Mouse (Mus musculus): ENCODE measurements at regions not wholly inside any gene's neighbourhood (a gene's known extent, or its start where the extent isn't known, plus 50 kb on each side); places are given as distances from the start of the nearest gene placed in this dataset.

DNA sequence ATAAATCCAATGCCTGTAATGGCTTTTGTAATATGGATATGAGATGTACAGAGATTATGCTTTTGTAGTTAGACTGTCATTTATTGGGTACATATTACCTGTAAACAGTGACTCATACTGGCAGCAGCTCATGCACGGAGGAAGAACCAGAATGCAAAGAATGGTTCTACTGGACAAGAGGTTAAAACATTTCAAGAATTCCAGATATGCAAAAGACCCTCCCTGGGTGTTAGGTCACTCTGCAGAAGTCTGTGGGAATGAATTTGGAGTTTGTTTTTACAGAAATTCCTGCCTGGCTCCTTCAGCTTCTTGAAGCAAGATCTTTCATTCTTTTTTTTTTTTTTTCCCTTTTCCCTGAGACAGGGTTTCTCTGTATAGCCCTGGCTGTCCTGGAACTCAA is 276.7 kb downstream of the Wdr20rt start:
- DNase-seq (ENCODE audit: low spot score), result no peak
- 60% methylated on average over 1 of the region's 1 CpGs for WGBS

DNA sequence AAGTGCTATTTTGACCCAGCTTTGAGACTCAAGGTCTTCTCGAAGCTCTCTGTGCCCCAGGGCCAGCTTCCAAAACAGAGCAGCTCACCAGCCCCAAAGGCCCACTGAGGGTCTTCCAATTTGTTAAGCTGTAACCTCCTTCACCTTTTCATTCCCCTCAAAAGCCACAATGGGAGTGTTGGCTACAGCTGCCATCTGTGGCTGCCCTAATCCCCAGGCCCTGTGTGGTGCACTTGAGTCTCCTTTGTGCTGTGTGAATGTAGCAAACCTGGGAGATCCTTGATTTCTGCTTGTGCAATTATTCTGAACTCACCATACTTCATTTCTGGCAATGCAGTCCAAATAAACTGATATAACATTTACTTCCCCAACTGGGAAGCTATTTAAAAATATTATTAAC is 287.8 kb downstream of the Wdr20rt start:
- 86% methylated on average over 1 of the region's 1 CpGs for WGBS
- DNase-seq (ENCODE audit: low spot score), result no peak
- Histone ChIP-seq H3K4me1 (ENCODE audit: control insufficient read depth, insufficient read depth, low read length) (no peaks in the 10 kb centered on the region), H3K9me3 (ENCODE audit: control insufficient read depth, low read length) (no peaks in the 10 kb centered on the region), H3K4me2 (replicated peaks; ENCODE audit: low read depth, low read length, severe bottlenecking) (no peak overlapping the region), H3K27me3 (ENCODE audit: control insufficient read depth, insufficient read depth, low read length) (no peaks in the 10 kb centered on the region), H3K9ac (ENCODE audit: low read depth, low read length, severe bottlenecking) (no peak overlapping the region), H3K36me3 (ENCODE audit: control insufficient read depth, insufficient read depth, low read length) (no peaks in the 10 kb centered on the region), H3K27ac (replicated peaks; ENCODE audit: low read depth, low read length) (no peak overlapping the region), H3K4me3 (replicated peaks; ENCODE audit: low read length) (no peak overlapping the region)
- no peak for TF ChIP-seq POLR2A (IDR thresholded peaks at IDR 0.05; ENCODE audit: borderline replicate concordance, extremely low read depth, insufficient read depth, insufficient read length)
- no peak for ATAC-seq (ENCODE audit: low FRiP score, low read depth)

More for the DNA sequence above, 276.7 kb downstream of the Wdr20rt start:
- no peak for TF ChIP-seq POLR2A (IDR thresholded peaks at IDR 0.05; ENCODE audit: borderline replicate concordance, extremely low read depth, insufficient read depth, insufficient read length)
- no peaks in the 10 kb centered on the region for H3K27me3 ChIP-seq (ENCODE audit: control insufficient read depth, insufficient read depth, low read length)
- no peak overlapping the region for H3K27ac ChIP-seq (replicated peaks; ENCODE audit: low read depth, low read length)
- no peak overlapping the region for H3K4me3 ChIP-seq (replicated peaks; ENCODE audit: low read length)
- ATAC-seq (ENCODE audit: low FRiP score, low read depth), result no peak
- no peaks in the 10 kb centered on the region for H3K9me3 ChIP-seq (ENCODE audit: control insufficient read depth, low read length)
- H3K36me3 ChIP-seq (ENCODE audit: control insufficient read depth, insufficient read depth, low read length), result no peaks in the 10 kb centered on the region
- no peak overlapping the region for H3K4me2 ChIP-seq (replicated peaks; ENCODE audit: low read depth, low read length, severe bottlenecking)
- no peaks in the 10 kb centered on the region for H3K4me1 ChIP-seq (ENCODE audit: control insufficient read depth, insufficient read depth, low read length)
- H3K9ac ChIP-seq (ENCODE audit: low read depth, low read length, severe bottlenecking), result no peak overlapping the region

DNA sequence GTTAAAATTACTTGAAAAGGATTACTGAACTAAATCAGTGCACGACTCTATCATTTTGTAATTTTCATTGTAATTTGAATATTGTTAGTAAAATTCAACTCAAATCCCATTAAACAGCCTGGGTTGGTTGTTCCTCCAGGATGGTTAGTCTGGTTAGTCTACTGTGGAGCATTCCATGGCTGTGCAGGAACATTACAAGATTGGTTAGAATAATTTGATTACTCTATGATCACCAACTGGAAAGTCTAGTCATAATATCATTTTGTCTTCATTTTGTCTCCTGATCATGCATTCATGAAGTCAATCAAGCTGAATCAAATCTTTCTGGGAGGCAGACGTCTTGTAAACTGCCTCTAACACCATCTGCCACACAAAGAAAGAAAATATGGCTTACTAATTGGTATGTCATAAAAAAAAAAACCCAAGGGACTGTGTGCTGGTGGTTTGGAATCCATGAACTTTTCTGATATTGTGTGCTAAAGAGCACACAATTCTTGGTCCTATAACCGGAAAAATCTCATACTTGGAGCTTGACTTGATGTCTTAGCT is 308.9 kb downstream of the Wdr20rt start:
- no peaks in the 10 kb centered on the region for H3K27me3 ChIP-seq (ENCODE audit: control insufficient read depth, insufficient read depth, low read length)
- no peak overlapping the region for H3K9ac ChIP-seq (ENCODE audit: low read depth, low read length, severe bottlenecking)
- no peak for DNase-seq (ENCODE audit: low spot score)
- TF ChIP-seq POLR2A (IDR thresholded peaks at IDR 0.05; ENCODE audit: borderline replicate concordance, extremely low read depth, insufficient read depth, insufficient read length), result no peak
- WGBS, result 71% methylated on average over 3 of the region's 3 CpGs
- no peaks in the 10 kb centered on the region for H3K36me3 ChIP-seq (ENCODE audit: control insufficient read depth, insufficient read depth, low read length)
- ATAC-seq (ENCODE audit: low FRiP score, low read depth), result no peak
- no peak overlapping the region for H3K27ac ChIP-seq (replicated peaks; ENCODE audit: low read depth, low read length)
- no peaks in the 10 kb centered on the region for H3K9me3 ChIP-seq (ENCODE audit: control insufficient read depth, low read length)
- no peaks in the 10 kb centered on the region for H3K4me1 ChIP-seq (ENCODE audit: control insufficient read depth, insufficient read depth, low read length)
- H3K4me2 ChIP-seq (replicated peaks; ENCODE audit: low read depth, low read length, severe bottlenecking), result no peak overlapping the region
- H3K4me3 ChIP-seq (replicated peaks; ENCODE audit: low read length), result no peak overlapping the region

DNA sequence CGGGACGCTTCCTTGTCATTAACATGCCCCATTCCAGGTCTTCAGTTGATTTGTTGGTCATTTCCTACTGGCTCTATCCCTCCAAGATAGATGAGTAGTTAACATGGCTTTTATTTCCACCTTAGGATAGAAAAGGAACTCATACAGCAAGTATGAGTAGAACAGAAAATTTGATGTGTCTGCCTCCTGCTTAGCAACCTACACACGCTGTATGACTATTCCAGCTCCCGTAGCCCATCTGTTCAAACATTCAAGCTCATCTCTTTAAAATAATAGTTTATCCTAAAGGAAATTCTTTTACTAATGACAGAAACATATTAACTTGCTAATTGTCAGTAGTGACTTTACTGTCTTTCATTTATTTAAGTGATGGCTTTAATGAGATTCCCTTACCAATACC is 323.0 kb downstream of the Wdr20rt start:
- no peak for DNase-seq (ENCODE audit: low spot score)
- no peak for ATAC-seq (ENCODE audit: low FRiP score, low read depth)
- Histone ChIP-seq H3K4me2 (replicated peaks; ENCODE audit: low read depth, low read length, severe bottlenecking) (no peak overlapping the region), H3K9me3 (ENCODE audit: control insufficient read depth, low read length) (no peaks in the 10 kb centered on the region), H3K4me3 (replicated peaks; ENCODE audit: low read length) (no peak overlapping the region), H3K27ac (replicated peaks; ENCODE audit: low read depth, low read length) (no peak overlapping the region), H3K4me1 (ENCODE audit: control insufficient read depth, insufficient read depth, low read length) (no peaks in the 10 kb centered on the region), H3K36me3 (ENCODE audit: control insufficient read depth, insufficient read depth, low read length) (no peaks in the 10 kb centered on the region), H3K27me3 (ENCODE audit: control insufficient read depth, insufficient read depth, low read length) (no peaks in the 10 kb centered on the region), H3K9ac (ENCODE audit: low read depth, low read length, severe bottlenecking) (no peak overlapping the region)
- 87% methylated on average over 4 of the region's 4 CpGs for WGBS
- no peak for TF ChIP-seq POLR2A (IDR thresholded peaks at IDR 0.05; ENCODE audit: borderline replicate concordance, extremely low read depth, insufficient read depth, insufficient read length)

DNA sequence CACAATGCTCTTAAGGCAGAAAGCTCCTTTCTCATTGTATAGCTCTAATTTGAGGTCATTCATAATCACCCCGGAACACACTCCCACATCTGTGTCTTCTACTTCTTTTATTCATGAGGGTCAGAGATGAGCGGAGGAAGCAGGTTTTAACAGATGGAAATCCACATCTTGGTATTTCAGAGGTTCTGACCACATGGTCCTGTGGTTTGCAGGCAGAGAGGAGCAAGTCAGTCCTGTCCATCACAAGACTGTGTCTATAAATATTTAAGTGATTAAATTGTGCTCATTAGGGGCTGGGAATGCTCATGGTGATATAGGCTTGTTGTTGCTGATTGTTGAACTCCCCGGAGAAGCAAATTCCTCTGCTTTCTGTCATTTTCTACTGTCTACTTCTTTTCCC is 326.9 kb downstream of the Wdr20rt start:
- no peaks in the 10 kb centered on the region for H3K27me3 ChIP-seq (ENCODE audit: control insufficient read depth, insufficient read depth, low read length)
- no peak overlapping the region for H3K4me3 ChIP-seq (replicated peaks; ENCODE audit: low read length)
- ATAC-seq (ENCODE audit: low FRiP score, low read depth) (no peak), DNase-seq (ENCODE audit: low spot score) (no peak)
- H3K9me3 ChIP-seq (ENCODE audit: control insufficient read depth, low read length), result no peaks in the 10 kb centered on the region
- no peaks in the 10 kb centered on the region for H3K4me1 ChIP-seq (ENCODE audit: control insufficient read depth, insufficient read depth, low read length)
- no peaks in the 10 kb centered on the region for H3K36me3 ChIP-seq (ENCODE audit: control insufficient read depth, insufficient read depth, low read length)
- no peak overlapping the region for H3K9ac ChIP-seq (ENCODE audit: low read depth, low read length, severe bottlenecking)
- no peak overlapping the region for H3K27ac ChIP-seq (replicated peaks; ENCODE audit: low read depth, low read length)
- 90% methylated on average over 3 of the region's 3 CpGs for WGBS
- no peak overlapping the region for H3K4me2 ChIP-seq (replicated peaks; ENCODE audit: low read depth, low read length, severe bottlenecking)
- TF ChIP-seq POLR2A (IDR thresholded peaks at IDR 0.05; ENCODE audit: borderline replicate concordance, extremely low read depth, insufficient read depth, insufficient read length), result no peak

DNA sequence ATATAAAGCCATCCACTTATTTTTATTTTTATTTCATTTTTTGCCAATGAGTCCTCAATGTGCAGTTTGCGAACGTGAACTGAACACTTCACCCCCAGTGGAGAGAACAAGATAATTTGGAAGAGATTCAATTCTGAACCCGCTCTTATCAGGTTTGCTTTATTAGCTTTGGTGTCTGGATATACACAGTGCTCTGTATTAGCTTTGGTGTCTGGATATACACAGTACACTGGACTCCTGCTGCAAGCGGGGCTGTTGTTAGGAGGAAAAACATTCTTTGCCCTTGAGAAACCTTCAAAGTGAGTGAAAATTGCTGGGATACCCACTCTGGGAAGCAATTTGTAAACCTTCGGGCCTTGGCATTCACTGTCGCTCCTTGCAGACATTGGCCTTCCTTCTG is 333.7 kb downstream of the Wdr20rt start:
- DNase-seq (ENCODE audit: low spot score), result no peak
- Histone ChIP-seq H3K4me1 (ENCODE audit: control insufficient read depth, insufficient read depth, low read length) (no peaks in the 10 kb centered on the region), H3K4me3 (replicated peaks; ENCODE audit: low read length) (no peak overlapping the region), H3K27me3 (ENCODE audit: control insufficient read depth, insufficient read depth, low read length) (no peaks in the 10 kb centered on the region), H3K36me3 (ENCODE audit: control insufficient read depth, insufficient read depth, low read length) (no peaks in the 10 kb centered on the region), H3K4me2 (replicated peaks; ENCODE audit: low read depth, low read length, severe bottlenecking) (no peak overlapping the region), H3K27ac (replicated peaks; ENCODE audit: low read depth, low read length) (no peak overlapping the region), H3K9me3 (ENCODE audit: control insufficient read depth, low read length) (no peaks in the 10 kb centered on the region), H3K9ac (ENCODE audit: low read depth, low read length, severe bottlenecking) (no peak overlapping the region)
- WGBS, result 92% methylated on average over 6 of the region's 6 CpGs
- no peak for ATAC-seq (ENCODE audit: low FRiP score, low read depth)
- no peak for TF ChIP-seq POLR2A (IDR thresholded peaks at IDR 0.05; ENCODE audit: borderline replicate concordance, extremely low read depth, insufficient read depth, insufficient read length)
